Mouse (Mus musculus): ENCODE results near the gene Actrt2.

Gene Actrt2

GRCm38 (mm10) chr4:154667767-154668166 is at the start of gene Actrt2:
Gene Actrt2 (minus strand): TSS chr4:154667867.
- DNase-seq (ENCODE audit: inconsistent ontology term), result no peak

GRCm38 (mm10) chr4:154709391-154710107 is 41.9 kb upstream of the Actrt2 start:
- no peak for DNase-seq (ENCODE audit: inconsistent ontology term)

- DNase-seq (ENCODE audit: inconsistent ontology term), result no peak
These were observed 41.1 kb upstream of the Actrt2 start for GRCm38 (mm10) chr4:154708811-154709210.

GRCm38 (mm10) chr4:154708223-154708622 is 40.6 kb upstream of the Actrt2 start:
- DNase-seq (ENCODE audit: inconsistent ontology term), result no peak

GRCm38 (mm10) chr4:154707521-154707920 is 39.9 kb upstream of the Actrt2 start:
- no peak for DNase-seq (ENCODE audit: inconsistent ontology term)

GRCm38 (mm10) chr4:154706442-154706841 is 38.8 kb upstream of the Actrt2 start:
- no peak for DNase-seq (ENCODE audit: inconsistent ontology term)

- no peak for DNase-seq (ENCODE audit: inconsistent ontology term)
These were observed 38.0 kb upstream of the Actrt2 start for GRCm38 (mm10) chr4:154705681-154706080.

GRCm38 (mm10) chr4:154705056-154705455 is 37.4 kb upstream of the Actrt2 start:
- DNase-seq (ENCODE audit: inconsistent ontology term), result no peak

- no peak for DNase-seq (ENCODE audit: inconsistent ontology term)
These were observed 36.9 kb upstream of the Actrt2 start for GRCm38 (mm10) chr4:154704591-154704990.

GRCm38 (mm10) chr4:154703426-154704070 is 35.9 kb upstream of the Actrt2 start:
- DNase-seq (ENCODE audit: inconsistent ontology term), result no peak

GRCm38 (mm10) chr4:154702931-154703330 is 35.3 kb upstream of the Actrt2 start:
- DNase-seq (ENCODE audit: inconsistent ontology term), result no peak

GRCm38 (mm10) chr4:154702186-154702585 is 34.5 kb upstream of the Actrt2 start:
- no peak for DNase-seq (ENCODE audit: inconsistent ontology term)

- DNase-seq (ENCODE audit: inconsistent ontology term), result no peak
These were observed 33.3 kb upstream of the Actrt2 start for GRCm38 (mm10) chr4:154700921-154701412.

- DNase-seq (ENCODE audit: inconsistent ontology term), result no peak
These were observed 32.8 kb upstream of the Actrt2 start for GRCm38 (mm10) chr4:154700436-154700835.

- DNase-seq (ENCODE audit: inconsistent ontology term), result peak; percentile 17
These were observed 31.6 kb upstream of the Actrt2 start for GRCm38 (mm10) chr4:154699236-154699635.

GRCm38 (mm10) chr4:154698631-154699030 is 31.0 kb upstream of the Actrt2 start:
- no peak for DNase-seq (ENCODE audit: inconsistent ontology term)

GRCm38 (mm10) chr4:154698021-154698590 is 30.4 kb upstream of the Actrt2 start:
- DNase-seq (ENCODE audit: inconsistent ontology term), result no peak

GRCm38 (mm10) chr4:154697476-154697875 is 29.8 kb upstream of the Actrt2 start:
- DNase-seq (ENCODE audit: inconsistent ontology term), result no peak

- no peak for DNase-seq (ENCODE audit: inconsistent ontology term)
These were observed 28.9 kb upstream of the Actrt2 start for GRCm38 (mm10) chr4:154696552-154696951.

- DNase-seq (ENCODE audit: inconsistent ontology term), result no peak
These were observed 28.5 kb upstream of the Actrt2 start for GRCm38 (mm10) chr4:154696146-154696545.

GRCm38 (mm10) chr4:154694361-154694760 is 26.7 kb upstream of the Actrt2 start:
- no peak for DNase-seq (ENCODE audit: inconsistent ontology term)

- peak; percentile 21 for DNase-seq (ENCODE audit: inconsistent ontology term)
These were observed 25.8 kb upstream of the Actrt2 start for GRCm38 (mm10) chr4:154693348-154694015.

Data from Muller cell, postnatal 12 days (primary cell).